Mouse (Mus musculus) liver, postnatal 0 days (tissue): ENCODE measurements around the gene Lhfp.

Experiments
- CTCF ChIP-seq: sonication (generic); IDR thresholded peaks from 2 replicates; pipeline ENCODE4 v1.5.1; 2016; ENCODE audit warnings: antibody characterized with exemption, low read depth
- EP300 ChIP-seq: IDR thresholded peaks from 2 replicates; pipeline ENCODE4 v1.6.1; 2016; ENCODE audit warnings: antibody characterized with exemption, low read depth, mild to moderate bottlenecking

DNA sequence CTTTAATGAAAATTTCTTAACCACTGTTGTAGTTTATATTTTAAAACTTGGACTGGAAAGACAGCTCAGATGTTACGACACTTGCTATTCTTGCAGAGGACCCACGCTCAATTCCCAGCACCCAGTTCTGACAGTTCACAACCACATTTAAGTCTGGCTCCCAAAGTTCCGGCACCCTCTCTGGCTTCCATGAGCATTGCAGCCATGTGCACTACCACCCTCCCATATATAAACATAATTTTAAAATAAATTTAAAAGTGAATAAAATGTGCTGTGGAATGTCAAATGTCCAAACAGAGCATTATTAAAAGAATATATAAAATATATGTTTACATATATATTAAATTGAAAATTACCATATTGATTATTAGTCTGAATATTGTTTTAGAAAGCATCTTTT lies 249.9 kb downstream of the Lhfp start:
- no peak for TF ChIP-seq CTCF
- no peak for TF ChIP-seq EP300
